Mouse (Mus musculus) thymus, postnatal 25 days (tissue): Measurements from ENCODE around the gene Bcorl1.

ENCODE experiments used
- DNase-seq: peaks from one replicate; pipeline ENCODE4 v3.0.0; 2022

The Bcorl1 gene

GRCm38 (mm10) chrX:48341141-48341540 lies at the start of gene Bcorl1:
Gene Bcorl1 (plus strand): TSS chrX:48341358.
- DNase-seq = peak; percentile 31

- no peak for DNase-seq
Observed at GRCm38 (mm10) chrX:48291413-48291812, 49.7 kb upstream of the Bcorl1 start.

- no peak for DNase-seq
Observed at GRCm38 (mm10) chrX:48305356-48305755, 35.8 kb upstream of the Bcorl1 start.

GRCm38 (mm10) chrX:48310706-48311517 lies 30.2 kb upstream of the Bcorl1 start:
- no peak for DNase-seq

- no peak for DNase-seq
Observed at GRCm38 (mm10) chrX:48311727-48312126, 29.4 kb upstream of the Bcorl1 start.

GRCm38 (mm10) chrX:48314530-48315079 lies 26.6 kb upstream of the Bcorl1 start:
- peak; percentile 89 for DNase-seq

- DNase-seq = no peak
Observed at GRCm38 (mm10) chrX:48317444-48317843, 23.7 kb upstream of the Bcorl1 start.

GRCm38 (mm10) chrX:48318194-48318593 lies 23.0 kb upstream of the Bcorl1 start:
- DNase-seq = peak; percentile 77

GRCm38 (mm10) chrX:48340441-48341049 lies 613 bp upstream of the Bcorl1 start:
- DNase-seq = peak; percentile 9

- peak; percentile 3 for DNase-seq
Observed at GRCm38 (mm10) chrX:48341621-48342161, 533 bp downstream of the Bcorl1 start.

GRCm38 (mm10) chrX:48342731-48343130 lies 1.6 kb downstream of the Bcorl1 start:
- DNase-seq = peak; percentile 1

- peak; percentile 85 for DNase-seq
Observed at GRCm38 (mm10) chrX:48343461-48343952, 2.3 kb downstream of the Bcorl1 start.

- no peak for DNase-seq
Observed at GRCm38 (mm10) chrX:48343966-48344642, 2.9 kb downstream of the Bcorl1 start.

GRCm38 (mm10) chrX:48344643-48345384 lies 3.7 kb downstream of the Bcorl1 start:
- peak; percentile 29 for DNase-seq

- peak; percentile 39 for DNase-seq
Observed at GRCm38 (mm10) chrX:48345385-48345932, 4.3 kb downstream of the Bcorl1 start.

GRCm38 (mm10) chrX:48355346-48355745 lies 14.2 kb downstream of the Bcorl1 start:
- DNase-seq = no peak

- DNase-seq = no peak
Observed at GRCm38 (mm10) chrX:48365836-48366577, 24.8 kb downstream of the Bcorl1 start.

GRCm38 (mm10) chrX:48367841-48368240 lies 26.7 kb downstream of the Bcorl1 start:
- no peak for DNase-seq

- DNase-seq = peak; percentile 60
Observed at GRCm38 (mm10) chrX:48383643-48384042, 42.5 kb downstream of the Bcorl1 start.

GRCm38 (mm10) chrX:48385927-48386326 lies 44.8 kb downstream of the Bcorl1 start:
- no peak for DNase-seq

GRCm38 (mm10) chrX:48389380-48389779 lies 48.2 kb downstream of the Bcorl1 start:
- DNase-seq = no peak
